Mouse (Mus musculus) lung, postnatal 14 days (tissue): ENCODE measurements around the gene Has1.
"Not testable (repeated sequence)": the region's sequence is repeated elsewhere in the genome, so short reads cannot be mapped to it uniquely, and the experiment has no call there.

Source experiments
- DNase-seq: peaks from one replicate; pipeline ENCODE4 v3.0.0; 2021

Has1 gene

GRCm38 (mm10) chr17:17855064-17855838 lies at the start of gene Has1:
TSS of gene Has1 (minus strand) at chr17:17855205.
- no peak for DNase-seq

- DNase-seq = no peak
Measured at GRCm38 (mm10) chr17:17900768-17901167, 45.8 kb upstream of the Has1 start.

- DNase-seq = no peak
Measured at GRCm38 (mm10) chr17:17899268-17899667, 44.3 kb upstream of the Has1 start.

- DNase-seq = peak; percentile 59
Measured at GRCm38 (mm10) chr17:17896039-17896438, 41.0 kb upstream of the Has1 start.

GRCm38 (mm10) chr17:17889732-17890425 lies 34.9 kb upstream of the Has1 start:
- no peak for DNase-seq

- no peak for DNase-seq
Measured at GRCm38 (mm10) chr17:17887774-17888248, 32.8 kb upstream of the Has1 start, which contains the start of the genes Fpr2 and Fpr3. TSS of gene Fpr2 (plus strand) at chr17:17887824. TSS of gene Fpr3 (plus strand) at chr17:17887852.

- DNase-seq = no peak
Measured at GRCm38 (mm10) chr17:17883840-17884239, 28.8 kb upstream of the Has1 start, which contains the start of gene Fpr1. TSS of gene Fpr1 (minus strand) at chr17:17883940.

- no peak for DNase-seq
Measured at GRCm38 (mm10) chr17:17882672-17883071, 27.7 kb upstream of the Has1 start.

GRCm38 (mm10) chr17:17879347-17879746 lies 24.3 kb upstream of the Has1 start:
- DNase-seq = no peak

- DNase-seq = no peak
Measured at GRCm38 (mm10) chr17:17871697-17872096, 16.7 kb upstream of the Has1 start.

GRCm38 (mm10) chr17:17870892-17871550 lies 16.0 kb upstream of the Has1 start:
- no peak for DNase-seq

- peak; percentile 7 for DNase-seq
Measured at GRCm38 (mm10) chr17:17866801-17867469, 11.9 kb upstream of the Has1 start.

- no peak for DNase-seq
Measured at GRCm38 (mm10) chr17:17865168-17865567, 10.2 kb upstream of the Has1 start.

GRCm38 (mm10) chr17:17862360-17862759 lies 7.4 kb upstream of the Has1 start:
- DNase-seq = peak; percentile 24

GRCm38 (mm10) chr17:17860110-17860509 lies 5.1 kb upstream of the Has1 start:
- no peak for DNase-seq

- DNase-seq = no peak
Measured at GRCm38 (mm10) chr17:17857446-17857845, 2.4 kb upstream of the Has1 start.

GRCm38 (mm10) chr17:17856612-17857011 lies 1.6 kb upstream of the Has1 start:
- no peak for DNase-seq

GRCm38 (mm10) chr17:17849906-17850712 lies 4.9 kb downstream of the Has1 start:
- no peak for DNase-seq

GRCm38 (mm10) chr17:17848988-17849387 lies 6.0 kb downstream of the Has1 start:
- no peak for DNase-seq

- DNase-seq = peak; percentile 46
Measured at GRCm38 (mm10) chr17:17845187-17846027, 9.6 kb downstream of the Has1 start.

- DNase-seq = not testable (repeated sequence)
Measured at GRCm38 (mm10) chr17:17844606-17845005, 10.4 kb downstream of the Has1 start.
